Mouse (Mus musculus) limb, embryonic 13.5 days (tissue): ENCODE data around the gene Tmem145. TPM values are rescaled to one million over a fixed set of nuclear protein-coding genes. Genes with fewer than 3 reads are reported as not detected.
"Not testable (repeated sequence)": the region's sequence is repeated elsewhere in the genome, so short reads cannot be mapped to it uniquely, and the experiment has no call there.

Experiments
- ATAC-seq: fragments of 200-750 bp; cut with Nextera tagmentation; 2 replicates; pipeline ENCODE4 v1.8.0; 2017; ENCODE audit warnings: low read depth, moderate number of reproducible peaks, moderate TSS enrichment; ENCODE audit not compliant: low FRiP score
- H3K27ac ChIP-seq: fragments of 300-500 bp; sonication (generic); 2 replicates; pipeline ENCODE4 v1.5.1; 2015; ENCODE audit warnings: inconsistent platforms, mild to moderate bottlenecking, moderate library complexity
- H3K27me3 ChIP-seq: fragments of 300-500 bp; sonication (generic); 2 replicates; pipeline ENCODE4 v1.6.1; 2015; ENCODE audit warnings: mild to moderate bottlenecking, inconsistent platforms
- H3K36me3 ChIP-seq: fragments of 300-500 bp; sonication (generic); 2 replicates; pipeline ENCODE4 v1.6.1; 2015; ENCODE audit warnings: inconsistent platforms, mild to moderate bottlenecking, moderate library complexity
- H3K4me1 ChIP-seq: fragments of 300-500 bp; sonication (generic); 2 replicates; pipeline ENCODE4 v1.6.1; 2015; ENCODE audit warnings: inconsistent platforms
- H3K4me2 ChIP-seq: fragments of 300-500 bp; sonication (generic); replicated peaks from 2 replicates; pipeline ENCODE4 v1.6.1; 2015; ENCODE audit warnings: inconsistent platforms, mild to moderate bottlenecking, moderate library complexity
- H3K4me3 ChIP-seq: fragments of 300-500 bp; sonication (generic); 2 replicates; pipeline ENCODE4 v1.5.1; 2015; ENCODE audit warnings: moderate library complexity, mild to moderate bottlenecking, inconsistent platforms
- H3K9ac ChIP-seq: fragments of 300-500 bp; sonication (generic); 2 replicates; pipeline ENCODE4 v1.6.1; 2015; ENCODE audit warnings: mild to moderate bottlenecking, inconsistent platforms
- H3K9me3 ChIP-seq: fragments of 300-500 bp; sonication (generic); 2 replicates; pipeline ENCODE4 v1.6.1; 2016; ENCODE audit warnings: inconsistent platforms
- WGBS: fragments of 180-500 bp; shearing (Covaris S2); methylation state at CpG from one replicate; pipeline ENCODE4 v1.1.7; 2015; 5-methylcytosine and 5-hydroxymethylcytosine counted together
- polyA plus RNA-seq: library from polyadenylated mRNA; unstranded; fragments of >200 nt; fragmentation: Nextera tagmentation; extraction: Ambion mirVana; gene quantifications from 2 replicates; pipeline ENCODE4 v1.2.1, GENCODE M21; 2015

Tmem145 gene
- polyA plus RNA-seq: 1.5 and 1.9 TPM in 2 replicates

DNA sequence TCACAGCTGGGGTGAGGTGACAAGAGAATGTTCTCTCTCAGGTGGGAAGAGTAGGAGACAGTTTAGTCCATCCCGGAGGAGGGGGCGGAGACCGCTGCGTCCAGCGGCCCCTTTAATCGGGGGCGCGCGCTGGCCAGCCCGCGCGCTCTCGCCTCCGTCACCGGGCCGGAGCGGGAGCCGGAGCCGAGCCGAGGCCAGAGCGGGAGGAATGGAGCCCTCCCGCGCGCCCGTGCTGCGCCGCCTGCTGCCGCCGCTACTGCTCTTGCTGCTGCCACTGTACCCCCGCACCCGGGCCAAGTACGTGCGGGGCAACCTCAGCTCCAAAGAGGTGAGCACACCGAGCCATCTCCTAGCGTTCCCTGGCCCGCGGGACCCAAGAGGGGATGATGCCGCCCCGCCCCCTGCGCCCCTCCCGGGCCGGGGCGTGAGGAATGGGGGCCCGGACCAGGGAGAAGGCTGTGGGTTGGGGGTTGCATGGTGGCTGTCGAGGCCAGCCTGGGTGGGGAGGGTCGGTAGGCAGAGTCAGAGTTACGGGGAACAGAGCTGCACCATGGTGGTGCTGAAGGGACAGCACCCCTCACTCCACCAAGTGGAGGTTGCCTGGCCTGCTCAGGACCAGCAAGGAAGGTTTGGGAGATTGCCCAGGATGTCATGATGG is at the start of gene Tmem145:
Gene Tmem145, plus strand, starts transcription at position 151 of the 658 bp plus-strand sequence.
- peak within 1 kb of the TSS; percentile 55 for H3K4me3 ChIP-seq
- no peaks in the 10 kb centered on the region for H3K9me3 ChIP-seq
- H3K4me2 ChIP-seq: peak within 1 kb of the TSS; percentile 95
- peaks cover 10% of the 10 kb centered on the region for H3K4me1 ChIP-seq
- H3K36me3 ChIP-seq: no peaks in the 10 kb centered on the region
- no peak within 1 kb of the TSS; the same call in 1 of the 2 replicates for H3K27ac ChIP-seq
- peaks cover 49% of the 10 kb centered on the region for H3K27me3 ChIP-seq
- ATAC-seq: peak; percentile 89
- under 1% methylated on average over 31 of the region's 47 CpGs for WGBS
- peak within 1 kb of the TSS; percentile 55 for H3K9ac ChIP-seq

- no peak for ATAC-seq
- Histone ChIP-seq H3K4me1 (peaks cover 4% of the 10 kb centered on the region), H3K9ac (no peak overlapping the region), H3K4me2 (no peak overlapping the region), H3K36me3 (no peaks in the 10 kb centered on the region), H3K27ac (no peak overlapping the region), H3K27me3 (no peaks in the 10 kb centered on the region), H3K9me3 (no peaks in the 10 kb centered on the region), H3K4me3 (no peak overlapping the region)
- WGBS: 95% methylated on average over 1 of the region's 1 CpGs
These were observed 44.0 kb upstream of the Tmem145 start for GRCm38 (mm10) chr7:25261896-25262295.

DNA sequence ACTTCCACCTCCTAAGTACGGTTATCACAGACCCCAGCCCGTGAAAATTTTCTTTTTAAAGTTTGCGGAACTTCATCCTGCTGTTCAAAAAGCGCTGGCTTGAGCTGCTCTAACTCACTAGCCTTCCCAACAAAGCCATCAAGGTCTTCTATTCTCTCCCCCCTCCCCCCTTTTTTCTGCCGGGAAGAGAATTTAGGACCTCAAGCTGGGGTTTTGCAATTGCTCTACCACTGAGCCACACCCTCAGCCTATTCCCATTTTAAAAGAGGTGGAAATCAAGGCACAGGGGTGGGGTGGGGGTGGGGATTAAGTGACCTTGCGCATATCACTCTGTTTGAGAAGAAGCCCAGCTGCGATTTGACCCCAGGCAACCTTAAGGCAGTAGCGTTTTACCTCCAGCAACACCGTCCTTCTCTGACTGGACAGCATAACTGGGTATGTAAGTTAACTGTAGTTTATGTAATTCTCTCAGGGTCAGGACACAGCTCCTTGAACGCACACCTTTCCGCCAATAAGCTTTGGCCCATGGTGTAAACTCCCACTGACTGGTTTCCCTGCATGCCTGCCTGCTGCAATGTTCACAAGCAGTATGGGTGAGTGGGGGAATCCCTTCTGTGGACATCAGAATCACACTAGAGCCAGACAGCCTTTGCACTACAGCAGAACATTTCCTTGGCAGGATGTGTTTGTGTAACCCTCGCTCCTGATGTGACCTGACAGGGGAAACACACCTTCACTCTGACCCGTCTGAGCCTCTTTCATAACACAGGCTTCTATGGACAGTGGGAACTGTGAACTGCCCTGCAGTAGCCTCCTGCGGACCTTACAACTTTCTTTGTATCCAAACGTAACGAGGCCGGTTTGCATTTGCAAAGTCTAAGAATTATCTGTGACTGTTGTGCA is 41.7 kb upstream of the Tmem145 start:
- Histone ChIP-seq H3K27ac (no peak overlapping the region), H3K4me2 (no peak overlapping the region), H3K36me3 (no peaks in the 10 kb centered on the region), H3K4me3 (no peak overlapping the region), H3K9me3 (no peaks in the 10 kb centered on the region), H3K9ac (no peak overlapping the region), H3K4me1 (peaks cover 12% of the 10 kb centered on the region), H3K27me3 (no peaks in the 10 kb centered on the region)
- 33% methylated on average over 17 of the region's 17 CpGs for WGBS
- ATAC-seq: no peak

DNA sequence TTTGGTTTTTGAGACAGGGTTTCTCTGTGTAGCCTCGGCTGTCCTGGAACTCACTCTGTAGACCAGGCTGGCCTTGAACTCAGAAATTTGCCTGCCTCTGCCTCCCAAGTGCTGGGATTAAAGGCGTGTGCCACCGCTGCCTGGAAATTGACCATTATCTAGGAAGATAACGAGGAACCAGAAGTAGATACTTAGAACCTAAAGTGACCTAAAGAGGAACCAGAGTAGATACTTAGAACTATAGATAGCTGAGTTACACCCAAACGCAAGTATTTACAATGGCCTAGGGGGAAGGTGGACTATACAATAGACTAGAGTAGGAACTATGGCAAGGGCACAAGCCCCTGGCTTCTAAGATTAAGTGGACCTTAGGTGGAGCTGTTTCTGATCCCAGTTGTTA is 40.2 kb upstream of the Tmem145 start:
- not testable (repeated sequence) for H3K9ac ChIP-seq, H3K4me2 ChIP-seq, ATAC-seq, H3K27me3 ChIP-seq, H3K27ac ChIP-seq, H3K4me3 ChIP-seq, H3K36me3 ChIP-seq, H3K9me3 ChIP-seq
- H3K4me1 ChIP-seq: peaks cover 23% of the 10 kb centered on the region
- 89% methylated on average over 5 of the region's 5 CpGs for WGBS

GRCm38 (mm10) chr7:25266180-25266962 is 39.5 kb upstream of the Tmem145 start:
- no peak for ATAC-seq
- no peak overlapping the region for H3K27ac ChIP-seq
- peaks cover 23% of the 10 kb centered on the region for H3K4me1 ChIP-seq
- 88% methylated on average over 8 of the region's 8 CpGs for WGBS
- no peaks in the 10 kb centered on the region for H3K27me3 ChIP-seq
- peak overlapping the region; percentile 68 for H3K4me2 ChIP-seq
- peaks cover 8% of the 10 kb centered on the region for H3K36me3 ChIP-seq
- H3K9ac ChIP-seq: no peak overlapping the region
- 0 out of 2 replicates have a peak overlapping the region, but pooled peaks have one; percentile 75 for H3K4me3 ChIP-seq
- H3K9me3 ChIP-seq: no peaks in the 10 kb centered on the region

DNA sequence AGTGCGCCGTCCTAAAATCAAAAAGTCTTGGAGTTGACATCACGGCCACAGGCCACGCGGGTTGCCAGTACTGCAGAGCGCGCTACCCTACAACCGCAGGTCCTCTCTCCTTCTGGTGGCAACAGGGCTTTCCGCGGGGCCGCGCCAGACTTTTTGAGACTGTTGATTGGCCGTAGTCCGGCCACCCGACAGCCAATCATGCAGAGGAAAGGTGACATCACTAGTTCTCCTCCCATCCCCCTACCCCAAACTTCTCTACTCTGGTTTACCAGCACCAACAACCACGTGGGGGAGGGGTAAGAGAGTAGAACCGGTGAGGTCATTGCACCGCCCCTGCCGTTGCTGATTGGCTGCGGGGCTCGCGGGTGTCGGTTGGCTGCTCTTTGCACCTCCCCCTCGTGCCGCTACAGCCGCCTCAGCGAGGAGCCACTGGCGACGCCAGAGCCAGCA is 38.6 kb upstream of the Tmem145 start, which contains the start of gene Cic:
Gene Cic, plus strand, starts transcription at position 404 of the 450 bp plus-strand sequence.
- H3K9me3 ChIP-seq: no peaks in the 10 kb centered on the region
- H3K9ac ChIP-seq: peak within 1 kb of the TSS; percentile 78
- H3K27me3 ChIP-seq: no peaks in the 10 kb centered on the region
- ATAC-seq: peak; percentile 87
- peak within 1 kb of the TSS; percentile 75 for H3K4me3 ChIP-seq
- peaks cover 17% of the 10 kb centered on the region for H3K36me3 ChIP-seq
- under 1% methylated on average over 29 of the region's 29 CpGs for WGBS
- peak within 1 kb of the TSS; percentile 74 for H3K4me2 ChIP-seq
- H3K27ac ChIP-seq: peak within 1 kb of the TSS; percentile 91
- H3K4me1 ChIP-seq: peaks cover 23% of the 10 kb centered on the region

GRCm38 (mm10) chr7:25267751-25268463 is 38.0 kb upstream of the Tmem145 start:
- WGBS: 0% methylated on average over 33 of the region's 33 CpGs
- peaks cover 23% of the 10 kb centered on the region for H3K36me3 ChIP-seq
- H3K4me2 ChIP-seq: peak overlapping the region; percentile 74
- H3K27ac ChIP-seq: peak overlapping the region; percentile 91
- no peaks in the 10 kb centered on the region for H3K27me3 ChIP-seq
- peaks cover 23% of the 10 kb centered on the region for H3K4me1 ChIP-seq
- peak; percentile 96 for ATAC-seq
- no peaks in the 10 kb centered on the region for H3K9me3 ChIP-seq
- H3K9ac ChIP-seq: peak overlapping the region; percentile 78
- peak overlapping the region; percentile 75 for H3K4me3 ChIP-seq

- H3K27me3 ChIP-seq: no peaks in the 10 kb centered on the region
- peaks cover 30% of the 10 kb centered on the region for H3K36me3 ChIP-seq
- peak overlapping the region; percentile 72; the same call in 1 of the 2 replicates for H3K27ac ChIP-seq
- H3K9me3 ChIP-seq: no peaks in the 10 kb centered on the region
- H3K4me3 ChIP-seq: peak overlapping the region; percentile 75
- peak overlapping the region; percentile 78 for H3K9ac ChIP-seq
- peak overlapping the region; percentile 74 for H3K4me2 ChIP-seq
- no peak for ATAC-seq
- peaks cover 29% of the 10 kb centered on the region for H3K4me1 ChIP-seq
- WGBS: under 1% methylated on average over 7 of the region's 7 CpGs
These were observed 37.3 kb upstream of the Tmem145 start for GRCm38 (mm10) chr7:25268588-25268987.

- no peaks in the 10 kb centered on the region for H3K27me3 ChIP-seq
- ATAC-seq: no peak
- H3K36me3 ChIP-seq: peaks cover 34% of the 10 kb centered on the region
- H3K9me3 ChIP-seq: no peaks in the 10 kb centered on the region
- peak overlapping the region; percentile 74 for H3K4me2 ChIP-seq
- peak overlapping the region; percentile 75 for H3K4me3 ChIP-seq
- H3K9ac ChIP-seq: peak overlapping the region; percentile 78
- peak overlapping the region; percentile 72; the same call in 1 of the 2 replicates for H3K27ac ChIP-seq
- peaks cover 33% of the 10 kb centered on the region for H3K4me1 ChIP-seq
- WGBS: 52% methylated on average over 4 of the region's 4 CpGs
These were observed 36.9 kb upstream of the Tmem145 start for GRCm38 (mm10) chr7:25269029-25269428.

- Histone ChIP-seq H3K36me3 (peaks cover 37% of the 10 kb centered on the region), H3K9me3 (no peaks in the 10 kb centered on the region), H3K27ac (no peak overlapping the region; the same call in 1 of the 2 replicates), H3K9ac (peak overlapping the region; percentile 78), H3K4me3 (peak overlapping the region; percentile 75), H3K4me1 (peaks cover 40% of the 10 kb centered on the region), H3K4me2 (peak overlapping the region; percentile 74), H3K27me3 (no peaks in the 10 kb centered on the region)
- 88% methylated on average over 8 of the region's 8 CpGs for WGBS
- ATAC-seq: no peak
These were observed 36.2 kb upstream of the Tmem145 start for GRCm38 (mm10) chr7:25269545-25270271.
